Mouse (Mus musculus) MEL (cell line): ENCODE data around the gene Car12. TPM values are rescaled to one million over a fixed set of nuclear protein-coding genes. Genes with fewer than 3 reads are reported as not detected.
A peak's percentile ranks its signal among the peaks of the same experiment; 100 is the strongest.

Experiments
- DNase-seq: peaks from one replicate; pipeline ENCODE4 v3.0.0; 2011; ENCODE audit warnings: low read depth, low spot score
- H3K27ac ChIP-seq: 2 replicates; pipeline ENCODE4 v1.5.1; 2012; ENCODE audit warnings: low read depth, mild to moderate bottlenecking, control low read depth, low read length, moderate library complexity; ENCODE audit not compliant: control insufficient read depth
- H3K27me3 ChIP-seq, 2 experiments: fragments of 150-350 bp in 1 of 2; sonication (generic) in 1 of 2; 2 replicates each; pipeline ENCODE4 v1.6.1; 2012; ENCODE audit warnings: low read length in 2 of 2, mild to moderate bottlenecking in 2 of 2, improper control_type of control experiment in 1 of 2, moderate library complexity in 1 of 2; ENCODE audit not compliant: insufficient read depth in 2 of 2, control insufficient read depth in 1 of 2
- H3K36me3 ChIP-seq, 2 experiments: 2 replicates each; pipeline ENCODE4 v1.6.1; 2012 to 2014; ENCODE audit warnings: low read length in 2 of 2, improper control_type of control experiment in 1 of 2, inconsistent platforms in 1 of 2, mild to moderate bottlenecking in 1 of 2; ENCODE audit not compliant: insufficient read depth in 2 of 2, control insufficient read depth in 1 of 2
- H3K4me1 ChIP-seq, 2 experiments: fragments of 150-350 bp in 1 of 2; sonication (generic) in 1 of 2; 2 replicates each; pipeline ENCODE4 v1.6.1; 2012; ENCODE audit warnings: low read length in 2 of 2, improper control_type of control experiment in 1 of 2, mild to moderate bottlenecking in 1 of 2; ENCODE audit not compliant: insufficient read depth in 2 of 2, control insufficient read depth in 1 of 2
- H3K4me3 ChIP-seq, 2 experiments: fragments of 150-350 bp in 1 of 2; sonication (generic) in 1 of 2; 2 replicates each; pipeline ENCODE4 v1.5.1; 2012; ENCODE audit warnings: low read depth in 2 of 2, low read length in 2 of 2, mild to moderate bottlenecking in 2 of 2, moderate library complexity in 2 of 2, control low read depth in 1 of 2, improper control_type of control experiment in 1 of 2; ENCODE audit not compliant: control insufficient read depth in 1 of 2, insufficient read depth in 1 of 2
- H3K79me2 ChIP-seq: 2 replicates; pipeline ENCODE4 v1.6.1; 2012; ENCODE audit warnings: mild to moderate bottlenecking, low read length, moderate library complexity; ENCODE audit not compliant: control insufficient read depth, poor library complexity, insufficient read depth
- H3K9ac ChIP-seq: 2 replicates; pipeline ENCODE4 v1.6.1; 2012; ENCODE audit warnings: low read depth, mild to moderate bottlenecking, control low read depth, low read length, moderate library complexity; ENCODE audit not compliant: control insufficient read depth, poor library complexity, severe bottlenecking
- H3K9me3 ChIP-seq: fragments of 150-350 bp; sonication (generic); replicated peaks from 2 replicates; pipeline ENCODE4 v1.6.1; 2012; ENCODE audit warnings: mild to moderate bottlenecking, low read length, improper control_type of control experiment, moderate library complexity; ENCODE audit not compliant: insufficient read depth
- BHLHE40 ChIP-seq: IDR thresholded peaks from 2 replicates; pipeline ENCODE4 v1.6.1; 2012; ENCODE audit warnings: low read depth, mild to moderate bottlenecking, inconsistent platforms, low read length, improper control_type of control experiment, borderline replicate concordance
- CHD1 ChIP-seq: IDR thresholded peaks from 2 replicates; pipeline ENCODE4 v1.6.1; 2012; ENCODE audit warnings: low read depth, mild to moderate bottlenecking, inconsistent platforms, low read length, improper control_type of control experiment
- EP300 ChIP-seq, 2 experiments: IDR thresholded peaks; 2 replicates each; pipeline ENCODE4 v1.6.1; 2011; ENCODE audit warnings: improper control_type of control experiment in 2 of 2, low read length in 2 of 2, low read depth in 1 of 2, mild to moderate bottlenecking in 1 of 2
- ETS1 ChIP-seq: IDR thresholded peaks from 2 replicates; pipeline ENCODE4 v1.6.1; 2012; ENCODE audit warnings: low read depth, mild to moderate bottlenecking, inconsistent platforms, low read length, improper control_type of control experiment, moderate library complexity
- GATA1 ChIP-seq: IDR thresholded peaks from 2 replicates; pipeline ENCODE4 v1.6.1; 2011; ENCODE audit warnings: low read depth, low read length, improper control_type of control experiment
- MAFK ChIP-seq: IDR thresholded peaks from 2 replicates; pipeline ENCODE4 v1.6.1; 2011; ENCODE audit warnings: low read depth, mild to moderate bottlenecking, low read length, improper control_type of control experiment, borderline replicate concordance
- MYC ChIP-seq: IDR thresholded peaks from 2 replicates; pipeline ENCODE4 v1.6.1; 2011; ENCODE audit warnings: low read depth, mild to moderate bottlenecking, low read length, improper control_type of control experiment, moderate library complexity
- NELFE ChIP-seq: IDR thresholded peaks from 2 replicates; pipeline ENCODE4 v1.6.1; 2011; ENCODE audit warnings: low read depth, low read length, improper control_type of control experiment
- NRF1 ChIP-seq: IDR thresholded peaks from 2 replicates; pipeline ENCODE4 v1.6.1; 2014; ENCODE audit warnings: low read depth, mild to moderate bottlenecking, inconsistent platforms, low read length, improper control_type of control experiment, moderate library complexity; ENCODE audit not compliant: poor library complexity, insufficient read depth, severe bottlenecking
- POLR2AphosphoS2 ChIP-seq: IDR thresholded peaks from 2 replicates; pipeline ENCODE4 v1.6.1; 2011; ENCODE audit warnings: low read length, improper control_type of control experiment
- POLR2AphosphoS5 ChIP-seq: IDR thresholded peaks from 2 replicates; pipeline ENCODE4 v1.6.1; 2012; ENCODE audit warnings: low read depth, borderline replicate concordance, mild to moderate bottlenecking, inconsistent platforms, low read length, moderate library complexity, mixed read lengths
- SIN3A ChIP-seq: IDR thresholded peaks from 2 replicates; pipeline ENCODE4 v1.6.1; 2012; ENCODE audit warnings: low read length, improper control_type of control experiment, inconsistent platforms
- SMC3 ChIP-seq: IDR thresholded peaks from 2 replicates; pipeline ENCODE4 v1.6.1; 2011; ENCODE audit warnings: low read depth, low read length, improper control_type of control experiment
- TAL1 ChIP-seq: IDR thresholded peaks from 2 replicates; pipeline ENCODE4 v1.6.1; 2012; ENCODE audit warnings: mild to moderate bottlenecking, inconsistent platforms, low read length, moderate library complexity, mixed read lengths
- ZC3H11A ChIP-seq: IDR thresholded peaks from 2 replicates; pipeline ENCODE4 v1.6.1; 2012; ENCODE audit warnings: low read depth, mild to moderate bottlenecking, inconsistent platforms, low read length, improper control_type of control experiment
- ZNF384 ChIP-seq: IDR thresholded peaks from 2 replicates; pipeline ENCODE4 v1.6.1; 2012; ENCODE audit warnings: low read depth, mild to moderate bottlenecking, inconsistent platforms, low read length, improper control_type of control experiment
- polyA plus RNA-seq, 2 experiments: library from polyadenylated mRNA; stranded (reverse) in 1 of 2; unstranded in 1 of 2; fragments of >175 nt in 1 of 2; fragments of >200 nt in 1 of 2; gene quantifications; 2 replicates each; pipeline versions ENCODE4 v1.2.1 to v1.2.4; 2012; ENCODE audit warnings: low replicate concordance in 2 of 2, low read depth in 1 of 2; ENCODE audit not compliant: insufficient read length in 2 of 2, insufficient read depth in 1 of 2, missing spikeins in 1 of 2
- total RNA-seq: library from RNA; depleted of rRNA; stranded (reverse); fragments of 300-350 nt; gene quantifications from 2 replicates; pipeline ENCODE4 v1.2.3, GENCODE M21; 2012

Gene Car12
- total and polyA plus RNA-seq, 3 experiments, result 0.77 to 1.8 TPM; not detected in 1

GRCm38 (mm10) chr9:66697355-66698140 lies 15.9 kb upstream of the Car12 start:
- DNase-seq, result no peak
- Histone ChIP-seq H3K79me2 (no peaks in the 10 kb centered on the region), H3K27me3 (peaks cover 4 to 9% of the 10 kb centered on the region in 2 experiments)
- peak; percentile 27; the same call in 1 of the 2 replicates for TF ChIP-seq SMC3
- no peak for TF ChIP-seq ZC3H11A
- TF ChIP-seq, all 39 proteins: peak for 1
- Histone ChIP-seq H3K27ac (no peak overlapping the region), H3K4me1 (no peaks in the 10 kb centered on the region), H3K9me3 (no peaks in the 10 kb centered on the region), H3K4me3 (no peak overlapping the region), H3K9ac (no peak overlapping the region), H3K36me3 (no peaks in the 10 kb centered on the region)

- TF ChIP-seq NRF1 (no peak), GATA1 (peak; percentile 69)
- Histone ChIP-seq H3K9ac (no peak overlapping the region), H3K36me3 (no peaks in the 10 kb centered on the region), H3K4me3 (no peak overlapping the region), H3K4me1 (no peaks in the 10 kb centered on the region), H3K79me2 (no peaks in the 10 kb centered on the region), H3K27me3 (peaks cover 4 to 9% of the 10 kb centered on the region in 2 experiments), H3K27ac (no peak overlapping the region), H3K9me3 (no peaks in the 10 kb centered on the region)
- no peak for DNase-seq
Observed at GRCm38 (mm10) chr9:66699748-66700147, 13.7 kb upstream of the Car12 start.

GRCm38 (mm10) chr9:66703002-66703401 lies 10.5 kb upstream of the Car12 start:
- Histone ChIP-seq H3K4me1 (no peaks in the 10 kb centered on the region; a peak in 1 of 4 replicates), H3K9ac (no peak overlapping the region), H3K27ac (no peak overlapping the region), H3K9me3 (no peaks in the 10 kb centered on the region), H3K27me3 (peaks cover under 1 to 3% of the 10 kb centered on the region in 2 experiments; a peak in 3 of 4 replicates), H3K4me3 (no peak overlapping the region)
- TF ChIP-seq ZNF384 (no peak), SIN3A (no peak), MAFK (no peak), POLR2AphosphoS5 (no peak), TAL1 (no peak), EP300 (IDR thresholded peaks at IDR 0.05; ENCODE audit: low read depth in 1 of 2, low read length in 2 of 2) (no peak), POLR2AphosphoS2 (no peak), NELFE (no peak), ETS1 (no peak), CHD1 (no peak), BHLHE40 (no peak), MYC (no peak)
- TF ChIP-seq, all 39 proteins: peak for 0
- no peak for DNase-seq
- Histone ChIP-seq H3K36me3 (no peaks in the 10 kb centered on the region), H3K79me2 (no peaks in the 10 kb centered on the region)
